Mouse (Mus musculus) urinary bladder, adult 2 months (tissue): Measurements from ENCODE around the gene Map1b. TPM values are rescaled to one million over a fixed set of nuclear protein-coding genes. Genes with fewer than 3 reads are reported as not detected.
A peak's percentile ranks its signal among the peaks of the same experiment; 100 is the strongest.

ENCODE experiments used
- DNase-seq: peaks from one replicate; pipeline ENCODE4 v3.0.0; 2022; ENCODE audit warnings: low spot score
- polyA plus RNA-seq: library from polyadenylated mRNA; depleted of rRNA; stranded (reverse); fragments of >200 nt; gene quantifications from 2 replicates; pipeline ENCODE4 v1.2.3, GENCODE M21; 2012; rRNA removed

The Map1b gene
- 7.6 and 16.2 TPM in 2 replicates for polyA plus RNA-seq

DNA sequence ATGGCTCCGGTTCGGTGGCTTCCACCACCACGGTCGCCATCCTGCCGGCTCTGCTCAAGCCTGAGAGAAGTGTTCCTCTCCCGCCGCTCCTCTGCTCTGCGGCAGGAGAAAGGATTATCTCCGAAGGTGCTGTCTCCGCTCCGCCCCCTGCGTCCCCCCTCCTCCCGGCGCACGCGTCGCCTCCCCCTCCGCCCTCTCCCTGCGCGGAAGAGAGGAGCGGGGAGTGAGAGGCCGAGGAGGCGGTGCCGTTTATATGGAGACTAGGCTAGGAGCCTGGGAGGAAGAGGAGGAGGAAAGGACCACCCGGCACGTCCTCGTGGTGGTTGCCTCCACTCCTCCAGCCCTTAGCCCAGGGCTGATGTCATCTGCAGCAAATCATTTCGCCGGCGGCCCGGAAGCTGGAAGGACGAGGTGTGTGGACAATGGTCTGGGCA is at the start of gene Map1b:
TSS of gene Map1b (minus strand) at position 93 of the 434 bp plus-strand sequence.
- peak; percentile 48 for DNase-seq

DNA sequence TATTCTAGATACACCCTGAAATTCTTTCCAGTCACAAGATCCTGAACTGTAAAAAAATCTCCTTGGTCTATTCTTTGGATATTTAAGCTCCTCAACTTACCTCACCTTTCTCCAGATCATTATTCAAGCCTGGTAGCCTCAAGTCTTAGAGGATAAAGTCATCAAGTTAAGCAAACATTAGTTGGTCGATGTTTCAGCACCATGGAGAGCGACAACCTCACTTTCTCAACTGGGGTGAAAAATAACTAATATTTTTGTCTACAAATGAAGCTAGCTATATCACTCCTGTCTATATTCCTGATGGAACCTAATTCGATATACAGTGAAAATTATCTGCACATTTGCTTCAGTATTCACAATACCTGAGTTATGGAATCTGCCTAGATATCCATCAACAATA is 48.0 kb upstream of the Map1b start:
- no peak for DNase-seq

DNA sequence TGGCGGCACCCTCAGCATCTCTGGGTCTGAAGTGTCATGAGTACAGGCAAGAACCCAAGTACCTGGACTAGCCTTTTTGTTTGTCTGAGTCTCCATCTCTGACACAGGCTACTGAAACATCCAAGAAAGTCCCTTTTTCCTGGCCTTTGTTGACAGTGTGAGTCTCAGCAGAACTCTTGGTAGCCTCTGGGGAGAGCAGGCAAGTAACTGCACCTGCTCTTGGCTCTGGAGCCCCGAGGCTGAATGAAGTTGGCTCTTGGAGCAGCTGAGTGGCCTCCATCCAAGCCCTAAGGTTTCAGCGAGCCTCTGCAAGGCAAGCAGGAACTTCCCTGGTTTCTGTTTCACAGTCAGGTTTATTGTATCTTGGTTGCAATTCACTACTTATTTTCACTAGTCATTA is 46.7 kb upstream of the Map1b start:
- no peak for DNase-seq

DNA sequence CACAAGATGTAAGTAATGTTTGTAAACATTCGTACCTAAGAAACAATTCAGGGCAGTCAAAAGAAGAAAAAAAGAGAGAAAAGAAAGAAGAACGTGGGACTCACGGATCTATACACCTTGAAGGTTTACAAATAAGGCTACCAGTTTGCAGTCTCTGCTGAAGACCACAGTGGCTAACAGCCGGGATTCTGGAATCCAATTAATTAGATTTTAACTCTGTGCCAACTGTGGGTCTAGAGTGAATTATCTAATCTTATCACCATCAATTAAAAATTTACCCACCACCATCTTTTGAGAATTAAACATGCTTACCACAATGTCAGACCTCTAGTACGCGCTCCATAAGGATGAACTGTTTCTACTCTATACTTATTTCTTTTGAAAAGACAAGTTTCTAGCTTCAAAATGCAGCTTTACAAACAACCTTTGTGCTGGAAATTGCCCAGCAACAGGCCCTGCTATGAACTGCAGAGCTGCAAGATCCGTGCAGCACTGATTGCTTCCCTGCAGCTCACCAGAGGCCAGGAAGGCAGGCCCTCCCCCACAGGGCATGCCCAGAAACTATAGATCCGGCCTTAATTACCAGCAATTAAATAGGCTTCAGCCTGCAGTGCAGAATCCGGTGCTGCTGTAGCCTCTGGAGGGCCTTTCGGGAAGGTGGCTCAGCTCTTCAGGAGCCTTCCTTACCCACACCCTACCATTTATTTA is 45.7 kb upstream of the Map1b start:
- no peak for DNase-seq

DNA sequence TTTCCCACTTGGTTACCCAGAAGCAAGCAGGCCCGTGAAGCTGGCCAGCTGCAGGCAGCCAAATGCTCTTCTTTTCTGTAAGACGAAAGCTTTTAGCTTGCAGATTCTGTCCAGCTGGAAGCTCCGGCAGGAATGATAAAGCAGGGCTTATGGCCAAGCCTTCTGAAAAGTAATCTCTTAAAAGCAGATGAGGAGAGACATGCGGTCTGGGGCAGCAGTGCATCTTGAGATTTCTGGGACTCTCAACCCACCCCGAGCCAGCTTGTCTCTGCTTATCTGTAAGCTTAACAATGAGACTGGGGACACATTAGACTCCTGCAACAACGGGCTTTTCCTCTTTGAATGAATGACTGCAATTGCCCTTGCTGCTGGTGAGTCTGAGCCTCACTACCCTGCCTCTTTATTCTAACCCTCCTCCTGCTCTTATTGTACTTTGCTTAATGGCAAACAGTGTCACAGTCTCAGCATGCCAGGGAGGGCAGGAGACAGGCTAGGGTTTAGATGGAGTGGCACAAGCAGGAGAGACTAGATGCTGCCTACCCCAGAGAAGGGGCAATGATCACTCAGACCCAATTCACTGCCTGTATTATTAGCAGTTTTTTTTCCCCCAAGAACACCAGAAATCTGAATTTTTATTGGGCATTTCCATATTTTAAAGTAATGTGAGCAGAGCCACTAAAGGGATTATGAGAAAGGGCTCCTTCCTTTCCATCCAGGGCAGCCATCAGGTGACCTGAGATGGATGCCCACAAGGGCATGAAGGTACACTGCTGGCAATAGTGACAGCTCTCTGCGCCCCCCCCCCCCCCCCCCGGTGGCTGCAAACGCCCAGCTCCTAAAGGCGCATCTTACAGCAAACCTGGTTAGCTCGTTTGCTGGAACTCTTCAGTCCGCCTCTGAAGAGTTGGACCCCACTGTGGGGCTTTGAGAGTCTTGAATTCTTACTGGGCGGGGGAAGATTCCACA is 44.6 kb upstream of the Map1b start:
- DNase-seq, result no peak

DNA sequence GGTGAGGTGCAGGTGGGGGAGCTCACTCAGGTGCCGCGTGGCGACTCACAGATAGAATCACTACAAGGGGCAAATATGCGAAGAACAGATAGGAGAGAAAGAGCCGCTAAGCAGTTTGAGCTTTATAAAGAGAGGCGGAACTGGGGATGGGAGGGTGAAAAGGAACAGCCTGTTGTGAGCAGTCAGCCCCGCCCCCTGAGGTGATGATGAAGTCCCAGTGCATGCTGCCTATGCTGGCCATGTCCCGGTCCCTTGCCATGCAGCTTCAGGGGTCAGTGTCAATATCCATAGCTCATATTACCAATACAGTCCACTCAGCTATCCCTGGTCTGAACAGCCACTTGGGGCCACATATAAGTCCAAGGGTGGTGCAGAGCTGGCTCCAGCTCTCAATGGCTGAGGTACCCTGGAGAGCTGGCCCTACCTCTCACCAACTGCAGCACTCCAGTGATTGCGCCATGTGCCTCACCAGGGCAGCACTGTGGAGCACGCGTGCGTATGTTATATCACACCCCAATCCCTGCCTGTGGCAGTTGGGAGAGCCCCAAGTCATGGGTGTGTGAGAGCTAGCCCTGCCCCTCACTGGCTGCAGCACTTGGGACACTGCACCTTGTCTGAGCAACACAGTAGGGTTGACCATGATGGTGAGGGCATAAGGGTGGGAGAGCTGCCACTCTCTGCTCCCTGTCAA is 42.0 kb upstream of the Map1b start:
- DNase-seq, result no peak

DNA sequence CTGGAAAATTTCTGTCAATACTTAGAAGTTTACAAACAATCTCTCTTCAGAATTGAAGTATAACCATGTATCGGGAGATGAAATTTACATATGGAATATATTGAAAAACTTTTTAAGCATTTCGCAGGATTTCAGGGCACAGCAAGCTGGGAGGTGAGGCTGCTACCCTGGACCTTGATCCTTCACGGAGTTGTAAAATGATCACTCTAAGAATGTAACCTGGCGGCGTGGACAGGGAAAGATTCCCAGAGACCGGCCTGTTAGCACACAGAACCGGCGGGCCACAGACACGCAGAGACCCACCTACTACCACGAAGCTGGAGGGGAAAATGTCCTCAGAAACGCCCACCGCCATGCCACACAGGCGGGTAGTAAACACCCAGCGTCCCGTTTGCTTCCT is 41.5 kb upstream of the Map1b start:
- DNase-seq, result no peak

DNA sequence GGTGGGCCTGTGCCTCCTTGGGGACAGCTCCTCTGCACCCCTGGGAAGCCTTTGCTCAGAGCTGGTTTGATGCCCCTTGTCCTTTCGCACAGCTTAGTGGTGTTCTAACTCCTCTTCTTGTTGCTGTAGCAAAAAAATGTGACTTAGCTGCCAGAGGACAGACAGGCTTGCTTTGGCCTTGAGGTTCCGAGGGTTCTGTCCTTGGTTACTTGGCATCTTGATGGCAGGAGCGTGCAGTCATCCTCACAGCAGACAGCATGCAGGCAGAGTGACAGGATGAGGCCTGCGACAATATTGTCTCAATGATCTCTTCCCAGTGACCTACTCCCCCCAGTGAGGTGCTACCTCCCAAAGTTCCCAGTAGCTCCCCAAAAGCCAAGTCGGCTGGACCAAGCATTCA is 41.0 kb upstream of the Map1b start:
- DNase-seq, result no peak

DNA sequence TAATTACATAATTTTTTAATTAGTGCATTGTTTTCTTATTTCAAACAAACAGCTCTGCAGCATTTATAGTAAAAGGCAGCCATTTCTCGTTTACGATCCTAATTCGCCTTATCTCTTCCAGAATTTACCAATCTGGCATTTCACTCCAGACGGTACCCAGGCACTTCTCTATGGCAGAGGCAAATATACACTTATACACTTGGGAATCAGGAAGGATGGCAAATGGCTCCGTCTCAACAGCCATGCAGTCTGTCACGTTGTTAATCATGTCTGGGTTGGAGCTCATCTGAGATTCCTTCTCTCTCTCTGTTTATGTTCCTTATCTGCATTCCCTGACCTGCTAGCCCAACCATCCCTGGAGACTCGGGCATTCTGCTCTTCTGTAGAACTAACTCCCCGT is 38.6 kb upstream of the Map1b start:
- DNase-seq, result no peak

DNA sequence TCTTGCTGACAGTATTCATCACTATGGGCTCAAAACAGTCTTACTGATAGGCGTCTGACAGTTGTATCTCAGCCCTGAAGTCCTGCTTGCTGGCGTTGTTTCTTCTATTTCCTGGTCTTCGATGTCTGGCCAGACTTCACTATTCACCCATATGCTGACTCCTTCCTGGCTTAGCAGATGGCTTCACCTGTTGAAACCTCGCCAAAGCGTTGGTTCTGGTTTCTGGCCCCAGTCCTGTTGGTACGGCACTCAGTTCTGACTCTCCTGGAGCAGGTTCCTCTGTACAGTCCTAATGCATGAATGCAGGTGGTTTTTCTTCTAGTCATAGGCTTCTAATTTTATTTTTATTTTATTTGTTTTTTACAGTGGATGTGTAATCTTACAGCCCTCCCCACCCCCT is 38.1 kb upstream of the Map1b start:
- no peak for DNase-seq

DNA sequence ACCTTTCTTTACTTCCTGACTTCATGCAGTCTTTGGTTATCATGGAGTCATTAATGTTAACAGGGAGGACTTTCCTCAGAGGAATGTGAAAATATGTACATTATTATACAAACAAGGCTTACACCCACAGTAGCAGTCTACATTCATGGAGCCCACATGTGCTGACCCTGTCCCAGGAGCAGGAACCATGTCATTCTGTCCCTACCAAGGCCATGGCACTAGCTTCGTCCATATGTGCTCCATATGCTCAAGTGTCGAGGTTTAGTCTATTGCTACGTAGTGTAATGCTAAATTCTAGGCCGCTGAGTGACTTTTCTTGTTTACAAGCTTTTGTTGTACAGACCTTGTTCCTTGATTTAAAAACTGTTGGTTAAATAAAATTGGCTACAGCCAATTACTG is 36.0 kb upstream of the Map1b start:
- no peak for DNase-seq

DNA sequence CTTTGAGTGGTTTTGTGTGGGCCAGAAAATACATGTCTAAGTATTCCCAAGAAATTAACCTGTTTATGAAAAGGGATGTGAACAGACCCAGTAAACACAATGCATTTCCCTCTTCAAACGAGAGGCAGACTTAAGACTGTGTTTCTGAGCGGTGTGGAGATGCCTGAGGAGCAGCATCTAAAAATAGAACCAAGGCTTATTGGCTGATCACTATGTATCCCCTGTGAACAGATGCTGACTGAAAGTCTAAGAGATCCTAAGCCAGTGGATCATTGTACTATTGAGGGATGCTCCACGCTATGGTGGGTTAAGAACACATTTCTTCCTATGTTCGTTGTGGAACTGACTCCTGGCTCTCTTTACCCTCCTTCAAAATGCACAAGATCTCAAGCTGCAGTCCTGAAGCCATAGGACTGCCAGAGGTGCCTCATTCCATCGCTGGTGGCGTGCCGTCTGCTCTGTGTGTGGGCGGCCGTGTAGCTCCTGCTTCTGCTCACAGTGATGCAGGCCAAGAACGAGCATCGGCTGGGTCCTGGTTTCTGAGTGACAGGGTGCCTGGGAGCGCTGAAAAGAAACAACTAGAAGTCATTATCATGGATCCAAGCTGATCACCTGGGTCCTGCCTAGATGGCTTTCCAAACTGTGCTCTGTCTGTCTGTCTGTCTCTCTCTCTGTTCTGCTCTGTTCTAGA is 34.5 kb upstream of the Map1b start:
- no peak for DNase-seq

DNA sequence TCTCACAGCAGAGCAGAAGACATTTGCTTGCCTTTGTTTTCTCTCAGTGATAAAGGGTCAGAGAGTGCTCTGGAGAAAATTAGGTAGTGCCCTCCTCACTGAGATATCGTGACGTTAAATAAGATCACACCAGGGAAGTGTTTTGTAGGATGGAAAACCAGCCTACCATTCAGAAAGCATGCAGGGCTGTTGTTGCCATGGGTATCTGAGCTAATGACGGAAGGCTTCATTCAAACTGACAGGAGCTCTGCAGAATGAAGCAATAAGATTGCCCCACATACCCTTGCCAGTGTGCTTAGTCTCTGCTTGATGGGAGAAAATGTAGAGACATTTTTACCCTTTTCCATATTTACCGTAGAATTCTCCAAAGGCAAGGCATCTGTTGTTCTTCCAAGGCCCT is 33.7 kb upstream of the Map1b start:
- no peak for DNase-seq

DNA sequence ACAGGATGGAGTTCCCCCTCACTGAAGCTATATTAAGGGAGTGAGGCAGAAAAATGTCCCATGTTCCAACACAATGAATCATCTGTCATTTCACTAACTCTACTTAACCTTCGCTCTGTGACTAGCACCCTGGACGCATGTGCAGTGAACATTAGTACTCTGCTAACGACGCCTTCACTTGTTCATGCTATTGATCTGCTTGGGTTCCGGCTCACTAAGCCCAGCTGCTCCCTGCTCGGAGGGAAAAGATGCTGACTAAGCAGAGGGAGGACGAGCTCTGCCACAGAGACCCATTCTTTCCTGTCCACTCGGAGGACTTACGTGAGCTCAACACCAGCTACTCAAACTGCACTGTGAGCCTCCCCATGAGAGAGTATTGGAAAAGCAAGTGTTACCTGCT is 33.2 kb upstream of the Map1b start:
- no peak for DNase-seq

DNA sequence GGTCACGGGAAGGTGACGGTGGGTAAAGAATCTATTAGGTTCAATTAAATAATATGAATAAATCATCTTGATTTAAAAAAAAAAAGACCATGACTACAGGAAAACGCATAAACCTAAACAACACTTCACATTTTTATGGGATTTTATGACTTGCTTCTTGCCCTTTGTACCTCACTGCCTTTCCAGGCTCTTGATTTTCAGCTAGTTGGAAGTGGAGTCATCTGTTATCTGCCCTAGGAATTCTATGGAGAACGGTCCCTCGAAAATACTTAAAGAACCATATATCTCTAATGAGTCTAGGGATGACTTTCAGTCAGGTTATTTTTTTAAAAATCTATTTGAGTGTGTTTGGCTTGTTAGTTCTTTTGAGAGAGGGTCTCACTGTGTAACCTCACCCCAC is 30.5 kb upstream of the Map1b start:
- no peak for DNase-seq

DNA sequence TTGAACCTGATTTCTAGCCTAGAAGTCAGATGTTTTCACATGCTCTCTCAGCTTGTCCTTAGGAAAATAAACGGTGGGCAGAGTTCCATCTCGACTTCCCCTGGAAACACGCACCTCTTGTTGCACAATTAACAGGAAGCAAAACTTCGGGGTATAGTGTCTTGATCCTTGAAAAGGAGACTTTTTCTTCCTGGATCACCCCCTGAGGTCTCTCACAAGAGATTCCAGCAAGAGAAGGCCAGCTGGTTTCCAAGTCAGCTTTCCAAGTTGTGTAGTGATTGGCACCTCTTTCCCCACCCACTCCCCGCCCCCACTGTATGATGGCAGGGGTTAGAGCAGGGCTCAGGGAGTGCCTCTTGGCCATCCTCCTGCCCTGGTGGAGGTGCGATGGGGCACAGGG is 28.9 kb upstream of the Map1b start:
- DNase-seq, result no peak

DNA sequence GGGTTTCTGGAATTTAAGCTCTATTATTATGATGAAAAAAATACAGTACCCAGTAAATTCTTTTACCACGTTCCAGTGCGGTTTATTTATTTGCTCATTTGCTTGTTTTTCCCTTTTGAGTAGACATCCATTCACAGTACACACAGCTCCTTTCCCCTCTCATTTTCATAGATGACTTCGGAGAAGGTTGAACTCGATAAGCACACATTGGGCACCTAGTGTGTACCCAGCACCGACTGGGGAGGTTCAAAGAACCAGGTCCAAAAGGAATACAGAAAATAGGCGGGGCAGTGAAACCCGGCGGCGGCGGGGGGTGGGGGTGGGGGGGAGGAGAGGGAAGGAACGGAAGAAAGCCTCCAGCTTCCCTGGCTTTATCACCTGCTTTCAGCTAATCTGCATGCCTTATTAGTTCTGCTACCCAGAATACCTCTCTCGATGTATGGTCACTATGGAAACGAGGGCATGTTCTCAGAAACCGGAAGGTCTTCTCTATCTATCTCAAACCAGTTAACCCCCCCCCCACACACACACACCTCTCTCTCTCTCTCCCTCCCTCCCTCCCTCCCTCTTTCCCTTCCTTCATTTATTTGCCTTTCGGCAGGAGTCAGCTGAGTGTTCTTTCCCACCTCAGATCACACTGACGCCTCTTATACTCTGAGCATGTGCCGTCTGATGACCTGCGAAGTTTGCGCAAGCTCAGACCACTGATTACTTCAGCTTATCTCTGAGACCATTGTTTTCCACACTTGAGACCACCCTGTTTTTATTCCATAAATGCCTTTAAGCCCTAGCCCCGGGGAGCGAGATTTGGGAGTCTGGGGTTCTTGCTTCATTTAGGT is 25.3 kb upstream of the Map1b start:
- no peak for DNase-seq

DNA sequence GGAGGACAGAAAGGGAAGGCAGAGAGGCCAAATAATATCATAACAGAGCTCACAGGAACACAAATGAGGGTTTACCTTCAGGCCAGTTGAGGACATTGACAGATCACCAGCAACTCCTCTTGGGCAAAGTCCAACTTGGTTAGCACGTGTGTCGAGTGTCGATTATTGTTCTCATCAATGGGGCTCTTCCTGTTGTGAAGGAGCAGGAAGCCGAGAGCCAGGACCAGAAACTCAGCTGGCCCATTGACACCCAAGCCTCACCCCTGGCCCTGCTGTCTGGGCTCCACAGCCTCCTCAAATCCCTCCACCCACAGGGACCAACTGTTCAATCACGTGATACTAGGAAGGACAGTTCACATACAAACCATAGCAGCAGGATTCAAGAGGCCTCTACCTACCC is 22.9 kb upstream of the Map1b start:
- no peak for DNase-seq

DNA sequence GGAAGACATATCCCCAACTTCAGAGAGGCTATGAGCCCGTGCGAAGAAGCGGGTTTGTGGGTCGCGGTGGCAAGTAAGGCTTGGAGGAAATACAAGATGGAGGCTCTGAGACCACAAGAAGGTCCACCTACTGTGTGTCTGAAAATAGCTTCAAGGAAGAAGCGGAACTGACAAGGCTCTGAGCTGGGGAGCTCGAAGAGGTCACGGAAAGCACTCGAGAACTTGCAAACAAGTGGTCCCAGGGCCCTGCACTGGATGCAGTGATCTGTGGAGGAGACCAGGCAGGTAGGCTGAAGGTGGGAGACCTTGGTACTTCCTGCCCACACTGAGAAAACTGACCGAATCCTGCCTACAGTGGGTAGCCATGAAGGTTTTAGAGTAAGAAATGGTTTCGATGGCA is 22.5 kb upstream of the Map1b start:
- no peak for DNase-seq

DNA sequence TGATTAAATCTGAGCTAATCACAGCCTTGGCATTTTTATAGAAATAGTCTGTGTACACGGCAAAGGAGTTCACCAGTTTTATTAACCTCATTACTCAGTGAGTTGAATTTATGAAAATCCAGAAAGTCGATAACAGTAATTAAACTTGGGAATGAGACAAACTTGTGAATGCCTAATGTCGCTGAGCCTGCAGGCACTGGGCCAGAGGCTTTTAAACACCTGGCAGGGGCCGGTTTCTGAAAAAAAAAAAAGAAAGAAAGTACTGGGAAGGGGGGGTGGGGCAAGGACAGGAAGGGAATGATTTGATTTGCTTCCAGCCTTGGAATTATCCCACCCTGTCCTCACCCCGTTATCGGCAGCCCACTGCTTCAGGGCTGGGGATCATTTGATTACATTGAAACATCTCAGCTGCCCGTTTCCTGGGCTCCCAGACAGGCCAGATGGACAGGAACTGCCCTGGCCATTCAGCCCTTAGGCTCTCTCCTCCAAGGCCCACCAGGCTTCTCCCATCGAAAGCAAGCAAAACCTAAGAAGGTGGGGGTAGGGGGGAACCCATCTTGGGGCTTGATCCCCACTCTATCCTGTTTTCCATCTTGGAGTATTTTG is 21.7 kb upstream of the Map1b start:
- no peak for DNase-seq

DNA sequence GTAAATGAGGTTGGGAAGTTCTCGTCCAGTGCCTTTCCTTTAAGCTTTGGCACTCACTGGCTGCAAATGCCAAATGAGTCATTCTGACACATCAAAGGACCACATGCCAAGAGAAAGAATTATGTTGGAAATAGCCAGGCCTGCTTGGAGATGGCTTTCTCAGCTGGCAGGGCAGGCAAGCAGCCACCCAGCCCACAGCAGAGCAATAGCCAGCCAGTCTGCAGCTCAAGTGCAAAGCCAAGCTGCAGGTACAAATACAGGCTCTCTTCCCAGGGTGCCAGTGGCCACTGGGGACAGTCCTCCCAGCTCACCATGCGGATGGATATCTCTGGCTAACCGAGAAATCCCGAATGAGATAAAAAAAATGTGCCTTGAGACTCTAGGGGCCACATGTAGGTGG is 12.1 kb upstream of the Map1b start:
- no peak for DNase-seq
